Mouse (Mus musculus) MEL (cell line): ENCODE results near the gene Afap1l2. TPM values are rescaled to one million over a fixed set of nuclear protein-coding genes. Genes with fewer than 3 reads are reported as not detected.

Experiments used
- DNase-seq: peaks from one replicate; pipeline ENCODE4 v3.0.0; 2011; ENCODE audit warnings: low read depth, low spot score
- H3K27ac ChIP-seq: 2 replicates; pipeline ENCODE4 v1.5.1; 2012; ENCODE audit warnings: low read depth, mild to moderate bottlenecking, control low read depth, low read length, moderate library complexity; ENCODE audit not compliant: control insufficient read depth
- H3K27me3 ChIP-seq, 2 experiments: fragments of 150-350 bp in 1 of 2; sonication (generic) in 1 of 2; 2 replicates each; pipeline ENCODE4 v1.6.1; 2012; ENCODE audit warnings: low read length in 2 of 2, mild to moderate bottlenecking in 2 of 2, improper control_type of control experiment in 1 of 2, moderate library complexity in 1 of 2; ENCODE audit not compliant: insufficient read depth in 2 of 2, control insufficient read depth in 1 of 2
- H3K36me3 ChIP-seq, 2 experiments: 2 replicates each; pipeline ENCODE4 v1.6.1; 2012 to 2014; ENCODE audit warnings: low read length in 2 of 2, improper control_type of control experiment in 1 of 2, inconsistent platforms in 1 of 2, mild to moderate bottlenecking in 1 of 2; ENCODE audit not compliant: insufficient read depth in 2 of 2, control insufficient read depth in 1 of 2
- H3K4me1 ChIP-seq, 2 experiments: fragments of 150-350 bp in 1 of 2; sonication (generic) in 1 of 2; 2 replicates each; pipeline ENCODE4 v1.6.1; 2012; ENCODE audit warnings: low read length in 2 of 2, improper control_type of control experiment in 1 of 2, mild to moderate bottlenecking in 1 of 2; ENCODE audit not compliant: insufficient read depth in 2 of 2, control insufficient read depth in 1 of 2
- H3K4me3 ChIP-seq, 2 experiments: fragments of 150-350 bp in 1 of 2; sonication (generic) in 1 of 2; 2 replicates each; pipeline ENCODE4 v1.5.1; 2012; ENCODE audit warnings: low read depth in 2 of 2, low read length in 2 of 2, mild to moderate bottlenecking in 2 of 2, moderate library complexity in 2 of 2, control low read depth in 1 of 2, improper control_type of control experiment in 1 of 2; ENCODE audit not compliant: control insufficient read depth in 1 of 2, insufficient read depth in 1 of 2
- H3K79me2 ChIP-seq: 2 replicates; pipeline ENCODE4 v1.6.1; 2012; ENCODE audit warnings: mild to moderate bottlenecking, low read length, moderate library complexity; ENCODE audit not compliant: control insufficient read depth, poor library complexity, insufficient read depth
- H3K9ac ChIP-seq: 2 replicates; pipeline ENCODE4 v1.6.1; 2012; ENCODE audit warnings: low read depth, mild to moderate bottlenecking, control low read depth, low read length, moderate library complexity; ENCODE audit not compliant: control insufficient read depth, poor library complexity, severe bottlenecking
- H3K9me3 ChIP-seq: fragments of 150-350 bp; sonication (generic); replicated peaks from 2 replicates; pipeline ENCODE4 v1.6.1; 2012; ENCODE audit warnings: mild to moderate bottlenecking, low read length, improper control_type of control experiment, moderate library complexity; ENCODE audit not compliant: insufficient read depth
- CHD1 ChIP-seq: IDR thresholded peaks from 2 replicates; pipeline ENCODE4 v1.6.1; 2012; ENCODE audit warnings: low read depth, mild to moderate bottlenecking, inconsistent platforms, low read length, improper control_type of control experiment
- ELF1 ChIP-seq: IDR thresholded peaks from 2 replicates; pipeline ENCODE4 v1.6.1; 2014; ENCODE audit warnings: low read depth, mild to moderate bottlenecking, inconsistent platforms, low read length, improper control_type of control experiment, moderate library complexity
- EP300 ChIP-seq, 2 experiments: IDR thresholded peaks; 2 replicates each; pipeline ENCODE4 v1.6.1; 2011; ENCODE audit warnings: improper control_type of control experiment in 2 of 2, low read length in 2 of 2, low read depth in 1 of 2, mild to moderate bottlenecking in 1 of 2
- ETS1 ChIP-seq: IDR thresholded peaks from 2 replicates; pipeline ENCODE4 v1.6.1; 2012; ENCODE audit warnings: low read depth, mild to moderate bottlenecking, inconsistent platforms, low read length, improper control_type of control experiment, moderate library complexity
- GATA1 ChIP-seq: IDR thresholded peaks from 2 replicates; pipeline ENCODE4 v1.6.1; 2011; ENCODE audit warnings: low read depth, low read length, improper control_type of control experiment
- JUND ChIP-seq: IDR thresholded peaks from 2 replicates; pipeline ENCODE4 v1.6.1; 2011; ENCODE audit warnings: low read depth, mild to moderate bottlenecking, improper control_type of control experiment, low read length
- KAT2A ChIP-seq: conservative IDR thresholded peaks from 2 replicates; pipeline ENCODE4 v1.6.1; 2012; ENCODE audit warnings: low read depth, low read length, improper control_type of control experiment, inconsistent platforms
- MAZ ChIP-seq: IDR thresholded peaks from 2 replicates; pipeline ENCODE4 v1.6.1; 2012; ENCODE audit warnings: low read depth, mild to moderate bottlenecking, inconsistent platforms, low read length, improper control_type of control experiment
- MXI1 ChIP-seq: IDR thresholded peaks from 2 replicates; pipeline ENCODE4 v1.6.1; 2011; ENCODE audit warnings: mild to moderate bottlenecking, low read depth, low read length, improper control_type of control experiment
- NRF1 ChIP-seq: IDR thresholded peaks from 2 replicates; pipeline ENCODE4 v1.6.1; 2014; ENCODE audit warnings: low read depth, mild to moderate bottlenecking, inconsistent platforms, low read length, improper control_type of control experiment, moderate library complexity; ENCODE audit not compliant: poor library complexity, insufficient read depth, severe bottlenecking
- POLR2A ChIP-seq, 2 experiments: IDR thresholded peaks; 2 replicates each; pipeline ENCODE4 v1.6.1; 2011 to 2012; ENCODE audit warnings: low read length in 2 of 2, mild to moderate bottlenecking in 2 of 2, control low read depth in 1 of 2, improper control_type of control experiment in 1 of 2, low read depth in 1 of 2, moderate library complexity in 1 of 2; ENCODE audit not compliant: control insufficient read depth in 1 of 2, insufficient read depth in 1 of 2, poor library complexity in 1 of 2
- POLR2AphosphoS2 ChIP-seq: IDR thresholded peaks from 2 replicates; pipeline ENCODE4 v1.6.1; 2011; ENCODE audit warnings: low read length, improper control_type of control experiment
- POLR2AphosphoS5 ChIP-seq: IDR thresholded peaks from 2 replicates; pipeline ENCODE4 v1.6.1; 2012; ENCODE audit warnings: low read depth, borderline replicate concordance, mild to moderate bottlenecking, inconsistent platforms, low read length, moderate library complexity, mixed read lengths
- RAD21 ChIP-seq: IDR thresholded peaks from 2 replicates; pipeline ENCODE4 v1.6.1; 2011; ENCODE audit warnings: mild to moderate bottlenecking, low read depth, low read length, improper control_type of control experiment
- SMC3 ChIP-seq: IDR thresholded peaks from 2 replicates; pipeline ENCODE4 v1.6.1; 2011; ENCODE audit warnings: low read depth, low read length, improper control_type of control experiment
- TAL1 ChIP-seq: IDR thresholded peaks from 2 replicates; pipeline ENCODE4 v1.6.1; 2012; ENCODE audit warnings: mild to moderate bottlenecking, inconsistent platforms, low read length, moderate library complexity, mixed read lengths
- TCF12 ChIP-seq: IDR thresholded peaks from 2 replicates; pipeline ENCODE4 v1.6.1; 2014; ENCODE audit warnings: low read depth, mild to moderate bottlenecking, inconsistent platforms, low read length, improper control_type of control experiment, moderate library complexity
- UBTF ChIP-seq: IDR thresholded peaks from 2 replicates; pipeline ENCODE4 v1.6.1; 2012; ENCODE audit warnings: low read depth, mild to moderate bottlenecking, inconsistent platforms, low read length, improper control_type of control experiment, moderate library complexity, borderline replicate concordance; ENCODE audit not compliant: insufficient read depth
- USF1 ChIP-seq: IDR thresholded peaks from 2 replicates; pipeline ENCODE4 v1.6.1; 2014; ENCODE audit warnings: low read depth, mild to moderate bottlenecking, inconsistent platforms, low read length, improper control_type of control experiment, moderate library complexity
- ZC3H11A ChIP-seq: IDR thresholded peaks from 2 replicates; pipeline ENCODE4 v1.6.1; 2012; ENCODE audit warnings: low read depth, mild to moderate bottlenecking, inconsistent platforms, low read length, improper control_type of control experiment
- ZMIZ1 ChIP-seq: IDR thresholded peaks from 2 replicates; pipeline ENCODE4 v1.6.1; 2012; ENCODE audit warnings: low read depth, mild to moderate bottlenecking, inconsistent platforms, low read length, improper control_type of control experiment, moderate library complexity
- ZNF384 ChIP-seq: IDR thresholded peaks from 2 replicates; pipeline ENCODE4 v1.6.1; 2012; ENCODE audit warnings: low read depth, mild to moderate bottlenecking, inconsistent platforms, low read length, improper control_type of control experiment
- polyA plus RNA-seq, 2 experiments: library from polyadenylated mRNA; stranded (reverse) in 1 of 2; unstranded in 1 of 2; fragments of >175 nt in 1 of 2; fragments of >200 nt in 1 of 2; gene quantifications; 2 replicates each; pipeline versions ENCODE4 v1.2.1 to v1.2.4; 2012; ENCODE audit warnings: low replicate concordance in 2 of 2, low read depth in 1 of 2; ENCODE audit not compliant: insufficient read length in 2 of 2, insufficient read depth in 1 of 2, missing spikeins in 1 of 2
- total RNA-seq: library from RNA; depleted of rRNA; stranded (reverse); fragments of 300-350 nt; gene quantifications from 2 replicates; pipeline ENCODE4 v1.2.3, GENCODE M21; 2012

Afap1l2 gene
- total and polyA plus RNA-seq, 3 experiments: not detected

- no peaks in the 10 kb centered on the region for H3K79me2 ChIP-seq
- TF ChIP-seq UBTF (no peak), USF1 (no peak), MXI1 (no peak), SMC3 (no peak), MAZ (no peak), EP300 (IDR thresholded peaks at IDR 0.05; ENCODE audit: low read depth in 1 of 2, low read length in 2 of 2) (no peak)
- TF ChIP-seq, all 39 proteins: peak for 0
- Histone ChIP-seq H3K27me3 (no peaks in the 10 kb centered on the region), H3K4me1 (no peaks in the 10 kb centered on the region), H3K27ac (no peak overlapping the region), H3K9ac (no peak overlapping the region), H3K4me3 (no peak overlapping the region), H3K36me3 (no peaks in the 10 kb centered on the region), H3K9me3 (no peaks in the 10 kb centered on the region)
- DNase-seq: no peak
Measured at GRCm38 (mm10) chr19:56877364-56877763, 130.7 kb downstream of the Afap1l2 start.

- TF ChIP-seq JUND (no peak), CHD1 (no peak), ZMIZ1 (no peak), POLR2A (IDR thresholded peaks at IDR 0.05; ENCODE audit: control insufficient read depth in 1 of 2, insufficient read depth in 1 of 2, low read depth in 1 of 2, low read length in 2 of 2, poor library complexity in 1 of 2) (no peak)
- Histone ChIP-seq H3K9ac (no peak overlapping the region), H3K27me3 (0 out of 4 replicates have a peak, but pooled peaks cover 0 to 1% of the 10 kb centered on the region in 2 experiments), H3K79me2 (no peaks in the 10 kb centered on the region), H3K27ac (no peak overlapping the region), H3K9me3 (no peaks in the 10 kb centered on the region), H3K4me1 (no peaks in the 10 kb centered on the region), H3K36me3 (no peaks in the 10 kb centered on the region), H3K4me3 (no peak overlapping the region)
- no peak for DNase-seq
Measured at GRCm38 (mm10) chr19:56874601-56875315, 133.3 kb downstream of the Afap1l2 start.

GRCm38 (mm10) chr19:56873816-56874600 is 134.0 kb downstream of the Afap1l2 start, which contains the start of gene Vwa2:
TSS of gene Vwa2 (plus strand) at chr19:56874249.
- no peaks in the 10 kb centered on the region for H3K36me3 ChIP-seq
- H3K79me2 ChIP-seq: no peaks in the 10 kb centered on the region
- no peaks in the 10 kb centered on the region for H3K4me1 ChIP-seq
- H3K4me3 ChIP-seq: no peak within 1 kb of the TSS
- no peak for DNase-seq
- 0 out of 4 replicates have a peak, but pooled peaks cover 0 to 1% of the 10 kb centered on the region in 2 experiments for H3K27me3 ChIP-seq
- no peak within 1 kb of the TSS for H3K27ac ChIP-seq
- H3K9me3 ChIP-seq: no peaks in the 10 kb centered on the region
- no peak within 1 kb of the TSS for H3K9ac ChIP-seq
- TF ChIP-seq MAZ (no peak), JUND (no peak), RAD21 (no peak), TAL1 (no peak), KAT2A (no peak), ZMIZ1 (no peak), POLR2A (IDR thresholded peaks at IDR 0.05; ENCODE audit: control insufficient read depth in 1 of 2, insufficient read depth in 1 of 2, low read depth in 1 of 2, low read length in 2 of 2, poor library complexity in 1 of 2) (no peak), ZNF384 (no peak), SMC3 (no peak), NRF1 (no peak), POLR2AphosphoS2 (no peak), POLR2AphosphoS5 (no peak), TCF12 (no peak), ELF1 (no peak), ETS1 (no peak), EP300 (IDR thresholded peaks at IDR 0.05; ENCODE audit: low read depth in 1 of 2, low read length in 2 of 2) (no peak), ZC3H11A (no peak), GATA1 (no peak)
